Mouse (Mus musculus) MEL (cell line): Measurements from ENCODE around the gene Uqcc1. TPM values are rescaled to one million over a fixed set of nuclear protein-coding genes. Genes with fewer than 3 reads are reported as not detected.

Experiments used
- DNase-seq: peaks from one replicate; pipeline ENCODE4 v3.0.0; 2011; ENCODE audit warnings: low read depth, low spot score
- H3K27ac ChIP-seq: 2 replicates; pipeline ENCODE4 v1.5.1; 2012; ENCODE audit warnings: low read depth, mild to moderate bottlenecking, control low read depth, low read length, moderate library complexity; ENCODE audit not compliant: control insufficient read depth
- H3K27me3 ChIP-seq, 2 experiments: fragments of 150-350 bp in 1 of 2; sonication (generic) in 1 of 2; 2 replicates each; pipeline ENCODE4 v1.6.1; 2012; ENCODE audit warnings: low read length in 2 of 2, mild to moderate bottlenecking in 2 of 2, improper control_type of control experiment in 1 of 2, moderate library complexity in 1 of 2; ENCODE audit not compliant: insufficient read depth in 2 of 2, control insufficient read depth in 1 of 2
- H3K36me3 ChIP-seq, 2 experiments: 2 replicates each; pipeline ENCODE4 v1.6.1; 2012 to 2014; ENCODE audit warnings: low read length in 2 of 2, improper control_type of control experiment in 1 of 2, inconsistent platforms in 1 of 2, mild to moderate bottlenecking in 1 of 2; ENCODE audit not compliant: insufficient read depth in 2 of 2, control insufficient read depth in 1 of 2
- H3K4me1 ChIP-seq, 2 experiments: fragments of 150-350 bp in 1 of 2; sonication (generic) in 1 of 2; 2 replicates each; pipeline ENCODE4 v1.6.1; 2012; ENCODE audit warnings: low read length in 2 of 2, improper control_type of control experiment in 1 of 2, mild to moderate bottlenecking in 1 of 2; ENCODE audit not compliant: insufficient read depth in 2 of 2, control insufficient read depth in 1 of 2
- H3K4me3 ChIP-seq, 2 experiments: fragments of 150-350 bp in 1 of 2; sonication (generic) in 1 of 2; 2 replicates each; pipeline ENCODE4 v1.5.1; 2012; ENCODE audit warnings: low read depth in 2 of 2, low read length in 2 of 2, mild to moderate bottlenecking in 2 of 2, moderate library complexity in 2 of 2, control low read depth in 1 of 2, improper control_type of control experiment in 1 of 2; ENCODE audit not compliant: control insufficient read depth in 1 of 2, insufficient read depth in 1 of 2
- H3K79me2 ChIP-seq: 2 replicates; pipeline ENCODE4 v1.6.1; 2012; ENCODE audit warnings: mild to moderate bottlenecking, low read length, moderate library complexity; ENCODE audit not compliant: control insufficient read depth, poor library complexity, insufficient read depth
- H3K9ac ChIP-seq: 2 replicates; pipeline ENCODE4 v1.6.1; 2012; ENCODE audit warnings: low read depth, mild to moderate bottlenecking, control low read depth, low read length, moderate library complexity; ENCODE audit not compliant: control insufficient read depth, poor library complexity, severe bottlenecking
- H3K9me3 ChIP-seq: fragments of 150-350 bp; sonication (generic); replicated peaks from 2 replicates; pipeline ENCODE4 v1.6.1; 2012; ENCODE audit warnings: mild to moderate bottlenecking, low read length, improper control_type of control experiment, moderate library complexity; ENCODE audit not compliant: insufficient read depth
- BHLHE40 ChIP-seq: IDR thresholded peaks from 2 replicates; pipeline ENCODE4 v1.6.1; 2012; ENCODE audit warnings: low read depth, mild to moderate bottlenecking, inconsistent platforms, low read length, improper control_type of control experiment, borderline replicate concordance
- CHD2 ChIP-seq: IDR thresholded peaks from 2 replicates; pipeline ENCODE4 v1.6.1; 2011; ENCODE audit warnings: low read length, improper control_type of control experiment
- GABPA ChIP-seq: IDR thresholded peaks from 2 replicates; pipeline ENCODE4 v1.6.1; 2012; ENCODE audit warnings: low read depth, mild to moderate bottlenecking, inconsistent platforms, low read length, improper control_type of control experiment, moderate library complexity
- JUND ChIP-seq: IDR thresholded peaks from 2 replicates; pipeline ENCODE4 v1.6.1; 2011; ENCODE audit warnings: low read depth, mild to moderate bottlenecking, improper control_type of control experiment, low read length
- KAT2A ChIP-seq: conservative IDR thresholded peaks from 2 replicates; pipeline ENCODE4 v1.6.1; 2012; ENCODE audit warnings: low read depth, low read length, improper control_type of control experiment, inconsistent platforms
- MAX ChIP-seq: IDR thresholded peaks from 2 replicates; pipeline ENCODE4 v1.6.1; 2011; ENCODE audit warnings: low read length, improper control_type of control experiment
- MYB ChIP-seq: IDR thresholded peaks from 2 replicates; pipeline ENCODE4 v1.6.1; 2011; ENCODE audit warnings: mild to moderate bottlenecking, low read depth, low read length, improper control_type of control experiment
- MYC ChIP-seq: IDR thresholded peaks from 2 replicates; pipeline ENCODE4 v1.6.1; 2011; ENCODE audit warnings: low read depth, mild to moderate bottlenecking, low read length, improper control_type of control experiment, moderate library complexity
- NRF1 ChIP-seq: IDR thresholded peaks from 2 replicates; pipeline ENCODE4 v1.6.1; 2014; ENCODE audit warnings: low read depth, mild to moderate bottlenecking, inconsistent platforms, low read length, improper control_type of control experiment, moderate library complexity; ENCODE audit not compliant: poor library complexity, insufficient read depth, severe bottlenecking
- POLR2AphosphoS2 ChIP-seq: IDR thresholded peaks from 2 replicates; pipeline ENCODE4 v1.6.1; 2011; ENCODE audit warnings: low read length, improper control_type of control experiment
- POLR2AphosphoS5 ChIP-seq: IDR thresholded peaks from 2 replicates; pipeline ENCODE4 v1.6.1; 2012; ENCODE audit warnings: low read depth, borderline replicate concordance, mild to moderate bottlenecking, inconsistent platforms, low read length, moderate library complexity, mixed read lengths
- SIN3A ChIP-seq: IDR thresholded peaks from 2 replicates; pipeline ENCODE4 v1.6.1; 2012; ENCODE audit warnings: low read length, improper control_type of control experiment, inconsistent platforms
- SMC3 ChIP-seq: IDR thresholded peaks from 2 replicates; pipeline ENCODE4 v1.6.1; 2011; ENCODE audit warnings: low read depth, low read length, improper control_type of control experiment
- UBTF ChIP-seq: IDR thresholded peaks from 2 replicates; pipeline ENCODE4 v1.6.1; 2012; ENCODE audit warnings: low read depth, mild to moderate bottlenecking, inconsistent platforms, low read length, improper control_type of control experiment, moderate library complexity, borderline replicate concordance; ENCODE audit not compliant: insufficient read depth
- ZC3H11A ChIP-seq: IDR thresholded peaks from 2 replicates; pipeline ENCODE4 v1.6.1; 2012; ENCODE audit warnings: low read depth, mild to moderate bottlenecking, inconsistent platforms, low read length, improper control_type of control experiment
- ZMIZ1 ChIP-seq: IDR thresholded peaks from 2 replicates; pipeline ENCODE4 v1.6.1; 2012; ENCODE audit warnings: low read depth, mild to moderate bottlenecking, inconsistent platforms, low read length, improper control_type of control experiment, moderate library complexity
- polyA plus RNA-seq, 2 experiments: library from polyadenylated mRNA; stranded (reverse) in 1 of 2; unstranded in 1 of 2; fragments of >175 nt in 1 of 2; fragments of >200 nt in 1 of 2; gene quantifications; 2 replicates each; pipeline versions ENCODE4 v1.2.1 to v1.2.4; 2012; ENCODE audit warnings: low replicate concordance in 2 of 2, low read depth in 1 of 2; ENCODE audit not compliant: insufficient read length in 2 of 2, insufficient read depth in 1 of 2, missing spikeins in 1 of 2
- total RNA-seq: library from RNA; depleted of rRNA; stranded (reverse); fragments of 300-350 nt; gene quantifications from 2 replicates; pipeline ENCODE4 v1.2.3, GENCODE M21; 2012

The Uqcc1 gene
- total and polyA plus RNA-seq, 3 experiments: 61.0 to 83.1 TPM; not detected in 1

DNA sequence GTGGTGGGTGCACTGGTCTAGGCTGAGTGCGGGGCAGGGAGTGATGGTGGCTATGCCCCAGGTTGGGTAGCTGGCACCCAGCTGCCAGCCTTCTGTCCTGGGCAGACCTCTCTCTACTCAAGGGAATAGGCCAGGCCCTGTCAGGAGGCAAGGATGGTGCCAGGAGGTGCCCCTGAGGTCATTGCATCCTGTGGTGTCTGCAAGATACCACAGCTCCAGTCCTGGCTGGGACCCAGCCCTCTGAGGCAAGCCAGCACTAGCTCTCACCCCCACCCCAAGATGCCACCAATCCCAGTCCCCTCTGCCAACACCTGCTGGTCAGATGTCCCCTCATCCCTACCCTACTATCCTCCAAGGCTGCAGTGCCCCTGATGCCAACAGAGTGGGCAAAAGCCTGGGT, 113.9 kb downstream of the Uqcc1 start:
- H3K79me2 ChIP-seq: no peaks in the 10 kb centered on the region
- peaks cover 2 to 17% of the 10 kb centered on the region in 2 experiments for H3K4me1 ChIP-seq
- no peak for DNase-seq

DNA sequence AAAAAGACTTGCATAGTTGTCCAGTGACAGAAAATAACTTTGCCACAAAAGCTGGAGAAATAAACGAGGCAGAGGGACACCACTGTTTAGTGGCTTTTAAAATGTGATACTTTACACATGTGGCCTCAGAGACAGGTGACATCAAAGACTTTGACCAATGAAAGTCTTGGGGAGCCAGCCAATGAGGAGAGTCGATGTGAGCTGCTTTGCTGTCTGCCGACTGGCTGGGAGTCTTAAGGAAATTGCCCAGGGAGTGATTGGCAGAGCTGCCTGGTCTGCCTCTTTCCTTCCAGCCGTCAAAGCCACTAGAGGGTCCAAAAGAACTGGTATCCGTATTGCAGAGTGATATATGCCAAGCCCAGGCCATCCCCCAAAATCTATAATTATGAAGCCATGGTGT, 115.3 kb downstream of the Uqcc1 start:
- TF ChIP-seq MYC: no peak
- TF ChIP-seq CHD2: peak; percentile 86
- peaks cover 2 to 6% of the 10 kb centered on the region in 2 experiments for H3K4me1 ChIP-seq
- H3K27me3 ChIP-seq: no peaks in the 10 kb centered on the region
- H3K79me2 ChIP-seq: no peaks in the 10 kb centered on the region
- peaks cover 0 to 4% of the 10 kb centered on the region in 2 experiments; a peak in 2 of 4 replicates for H3K36me3 ChIP-seq
- H3K4me3 ChIP-seq: no peak overlapping the region
- no peak overlapping the region for H3K9ac ChIP-seq
- no peaks in the 10 kb centered on the region for H3K9me3 ChIP-seq
- peak; percentile 82 for DNase-seq
- H3K27ac ChIP-seq: no peak overlapping the region

More for the DNA sequence above, 113.9 kb downstream of the Uqcc1 start:
- no peak overlapping the region for H3K27ac ChIP-seq
- H3K4me3 ChIP-seq: no peak overlapping the region
- H3K27me3 ChIP-seq: no peaks in the 10 kb centered on the region
- peaks cover 2 to 15% of the 10 kb centered on the region in 2 experiments for H3K36me3 ChIP-seq
- no peak overlapping the region for H3K9ac ChIP-seq
- no peaks in the 10 kb centered on the region for H3K9me3 ChIP-seq
- no peak for TF ChIP-seq SIN3A
- TF ChIP-seq JUND: no peak
- no peak for TF ChIP-seq ZC3H11A
- TF ChIP-seq ZMIZ1: no peak
- no peak for TF ChIP-seq MAX
- TF ChIP-seq GABPA: no peak
- TF ChIP-seq UBTF: no peak

DNA sequence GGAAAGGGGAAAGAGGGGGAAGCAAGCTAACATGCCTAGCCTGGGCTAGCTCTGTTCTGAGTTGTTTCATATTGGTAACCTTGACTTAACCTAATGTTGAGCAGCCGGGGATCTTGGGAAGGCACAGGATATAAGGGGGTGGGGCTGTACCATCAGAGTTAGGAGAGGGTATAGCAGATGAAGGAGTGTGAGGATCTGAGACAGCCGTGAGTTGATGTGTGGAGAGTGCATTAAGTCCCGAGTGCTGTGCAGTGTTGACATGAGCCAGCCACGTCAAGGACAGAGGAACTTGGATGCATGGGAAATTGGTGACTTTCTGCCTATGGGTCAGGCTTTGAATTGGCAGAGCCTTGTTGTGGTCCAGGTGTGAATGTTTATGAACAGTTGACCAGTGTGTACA, 117.5 kb downstream of the Uqcc1 start:
- Histone ChIP-seq H3K79me2 (no peaks in the 10 kb centered on the region), H3K36me3 (peaks cover 0 to 2% of the 10 kb centered on the region in 2 experiments; a peak in 1 of 4 replicates), H3K27ac (no peak overlapping the region), H3K4me1 (peaks cover 0 to 4% of the 10 kb centered on the region in 2 experiments; a peak in 2 of 4 replicates), H3K27me3 (no peaks in the 10 kb centered on the region), H3K4me3 (no peak overlapping the region), H3K9me3 (no peaks in the 10 kb centered on the region), H3K9ac (no peak overlapping the region)
- DNase-seq: no peak
- TF ChIP-seq UBTF (no peak), BHLHE40 (no peak), POLR2AphosphoS5 (no peak), KAT2A (no peak), MYB (no peak), NRF1 (no peak), SMC3 (no peak), POLR2AphosphoS2 (no peak)
